Mouse (Mus musculus) bone marrow macrophage, adult 2 months (primary cell): Measurements from ENCODE around the gene Cyp21a1.
"Not testable (repeated sequence)": the region's sequence is repeated elsewhere in the genome, so short reads cannot be mapped to it uniquely, and the experiment has no call there.

ENCODE experiments used
- CTCF ChIP-seq: IDR thresholded peaks from 2 replicates; pipeline ENCODE4 v1.5.1; 2012; ENCODE audit warnings: low read depth, mild to moderate bottlenecking, low read length, moderate library complexity
- POLR2A ChIP-seq: IDR thresholded peaks from 2 replicates; pipeline ENCODE4 v1.6.1; 2012; ENCODE audit warnings: mild to moderate bottlenecking, low read depth, low read length, borderline replicate concordance

GRCm38 (mm10) chr17:34804301-34804700, at the start of gene Cyp21a1:
- TF ChIP-seq CTCF, POLR2A: not testable (repeated sequence)
